Mouse (Mus musculus) brain, embryonic 14.5 days (tissue): Measurements from ENCODE around the gene Tmem208.

ENCODE experiments used
- CTCF ChIP-seq: fragments of 200-500 bp; IDR thresholded peaks from 2 replicates; pipeline ENCODE4 v1.5.1; 2012; ENCODE audit warnings: inconsistent platforms, mild to moderate bottlenecking, moderate library complexity, borderline replicate concordance; ENCODE audit not compliant: insufficient read depth, insufficient read length; ENCODE audit errors: extremely low read depth
- POLR2A ChIP-seq: fragments of 200-500 bp; IDR thresholded peaks from 2 replicates; pipeline ENCODE4 v1.6.1; 2012; ENCODE audit warnings: mild to moderate bottlenecking, inconsistent platforms, borderline replicate concordance; ENCODE audit not compliant: poor library complexity, insufficient read depth, insufficient read length, severe bottlenecking; ENCODE audit errors: extremely low read depth

- TF ChIP-seq POLR2A, result no peak
- TF ChIP-seq CTCF, result no peak
Observed at GRCm38 (mm10) chr8:105355179-105356024, 29.2 kb downstream of the Tmem208 start.
